ENCODE assay signal across 19 mouse cellular contexts in the genomic region with DNA sequence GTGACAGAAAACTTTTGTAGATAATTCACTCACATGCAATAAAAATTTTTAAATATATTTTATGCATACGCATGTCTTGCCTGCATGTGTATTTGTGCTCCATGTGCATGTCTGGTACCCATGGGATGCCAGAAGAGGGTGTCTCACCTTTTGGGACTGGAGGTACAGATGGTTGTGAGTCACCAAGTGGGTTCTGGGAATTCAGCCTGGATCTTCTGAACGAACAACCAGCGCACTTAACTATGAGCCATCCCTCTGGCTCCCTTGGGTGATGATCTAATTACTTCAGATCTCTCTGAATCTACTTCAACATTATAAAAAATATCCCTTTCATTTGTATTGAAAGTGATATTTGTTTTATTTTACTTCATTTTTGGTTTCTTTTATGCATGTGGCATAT. TPM values are rescaled to one million over a fixed set of nuclear protein-coding genes. Genes with fewer than 3 reads are reported as not detected.
DNase-seq lines count a peak whose midpoint lies in the region; TF ChIP-seq lines count a peak whose summit lies in the region.
"Had no signal": no experiment of that assay in that cellular context is flagged by ENCODE, and none has a peak within 500 bp of the region (broad histone marks: within the 10 kb centered on the region; RNA-seq: fewer than 3 reads in every experiment).

No protein-coding gene starts in this region.

- no peak for TF ChIP-seq CTCF in layer of hippocampus, adult 2 months (conservative IDR thresholded peaks at IDR 0.05)

- intact Hi-C loops in gastrocnemius, postnatal 36 days (cut with DNase I), result no loop called here

- H3K27ac ChIP-seq in layer of hippocampus, adult 2 months, result no peak overlapping the region
- H3K27ac ChIP-seq: forebrain, embryonic 10.5 days; forebrain, embryonic 13.5 days; hindbrain, embryonic 10.5 days; hindbrain, embryonic 13.5 days had no signal

- DNase-seq in layer of hippocampus, adult 18-20 months (ENCODE audit: low spot score in 2 of 2), result peak; percentile 30 to 71
- no peak for DNase-seq in layer of hippocampus, postnatal 10 days (ENCODE audit: low spot score in 2 of 2)
- peak; percentile 19 to 45 for DNase-seq in layer of hippocampus, adult 2 months (ENCODE audit: low spot score in 2 of 2)
- DNase-seq in layer of hippocampus, adult 9-10 months (ENCODE audit: low spot score), result peak; percentile 5
- peak; percentile 4 for DNase-seq in skeletal muscle tissue, adult 2 months (ENCODE audit: low read depth, low spot score)
- no peak for DNase-seq in embryo, embryonic 11 days
- no peak for DNase-seq in gastrocnemius, postnatal 36 days
- DNase-seq: adrenal gland, adult 2 months; adrenal gland, postnatal 14 days; cerebellum, adult 11-12 months; cerebellum, adult 8-10 months; cerebellum, postnatal 10 days; cerebellum, postnatal 36 days; gastrocnemius, postnatal 10 days; heart, adult 18-20 months had no signal

- H3K4me3 ChIP-seq in layer of hippocampus, adult 2 months, result no peak overlapping the region
- H3K4me3 ChIP-seq: forebrain, embryonic 10.5 days; forebrain, embryonic 13.5 days; hindbrain, embryonic 10.5 days; hindbrain, embryonic 13.5 days had no signal

RNA-seq across cellular contexts. Expression of a gene that starts 55.8 kb away (rescaled TPM):
- 100 to 1,000 TPM; 230 to 234 TPM for total RNA-seq in layer of hippocampus, adult 18-20 months (2021)
- total RNA-seq in layer of hippocampus, postnatal 10 days (2021), result 100 to 1,000 TPM; 252 to 278 TPM
- total RNA-seq in layer of hippocampus, adult 2 months (2021), result 100 to 1,000 TPM; 245 to 250 TPM
- total RNA-seq in gastrocnemius, postnatal 36 days (2021), result 10 to 100 TPM; 34.2 to 35.3 TPM

RNA-seq across cellular contexts. Expression of a gene that starts 59.8 kb away (rescaled TPM):
- 10 to 100 TPM; 43.1 to 46.8 TPM for total RNA-seq in layer of hippocampus, adult 18-20 months (2021)
- 10 to 100 TPM; 35.7 to 41.3 TPM for total RNA-seq in layer of hippocampus, postnatal 10 days (2021)
- 10 to 100 TPM; 46.2 to 48.4 TPM for total RNA-seq in layer of hippocampus, adult 2 months (2021)
- total RNA-seq in gastrocnemius, postnatal 36 days (2021), result 10 to 100 TPM; 10.9 to 12.0 TPM

Comparison
In these comparisons a context has a peak if more than half of its experiments do, and no peak if none do; other contexts are left out.
1. DNase-seq: peak in layer of hippocampus, adult 18-20 months (2 of 2), layer of hippocampus, adult 2 months (2 of 2), layer of hippocampus, adult 9-10 months (single experiment) and skeletal muscle tissue, adult 2 months (single experiment); none in layer of hippocampus, postnatal 10 days (0 of 2), embryo, embryonic 11 days (single experiment) and gastrocnemius, postnatal 36 days (0 of 2).
2. RNA of a gene that starts 55.8 kb away (total RNA-seq): 252 to 278 TPM in layer of hippocampus, postnatal 10 days, 245 to 250 TPM in layer of hippocampus, adult 2 months and 230 to 234 TPM in layer of hippocampus, adult 18-20 months; 34.2 to 35.3 TPM in gastrocnemius, postnatal 36 days; every median in the first group is over 4 times any median in the second.